Mouse (Mus musculus) cerebellum, adult 2 months (tissue): ENCODE data around the gene Cracr2a.

ENCODE experiments used
- CTCF ChIP-seq: fragments of 200-500 bp; IDR thresholded peaks from 2 replicates; pipeline ENCODE4 v1.5.1; 2011; ENCODE audit warnings: low read depth, mild to moderate bottlenecking, control low read depth, low read length, moderate library complexity, borderline replicate concordance; ENCODE audit not compliant: insufficient read depth
- POLR2A ChIP-seq: fragments of 200-500 bp; IDR thresholded peaks from 2 replicates; pipeline ENCODE4 v1.6.1; 2011; ENCODE audit warnings: low read length, control low read depth, borderline replicate concordance; ENCODE audit not compliant: insufficient read depth

DNA sequence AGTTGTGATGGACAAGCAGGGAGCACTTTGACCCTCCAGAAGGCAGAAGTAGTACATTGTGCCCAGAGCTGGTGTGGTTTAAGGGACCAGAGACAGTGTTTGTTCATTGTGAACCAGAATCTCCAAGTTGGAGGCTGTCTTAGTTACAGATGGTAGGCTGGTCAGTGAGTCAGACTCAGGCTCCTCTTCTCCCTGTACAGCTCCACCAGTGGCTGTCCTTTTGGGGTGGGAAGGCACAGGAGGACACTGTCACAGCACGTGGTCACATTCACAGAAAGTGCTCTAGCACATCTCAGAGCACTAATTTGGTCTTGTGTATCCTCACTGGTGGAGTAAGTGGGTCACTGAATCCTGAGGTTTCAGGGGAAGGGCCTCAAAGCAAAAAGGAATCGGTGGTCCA, 68.1 kb downstream of the Cracr2a start:
- TF ChIP-seq POLR2A (no peak), CTCF (no peak)
